Mouse (Mus musculus): Measurements from ENCODE around the gene Fgfbp3. TPM values are rescaled to one million over a fixed set of nuclear protein-coding genes. Genes with fewer than 3 reads are reported as not detected.

Gene Fgfbp3
- total RNA-seq, 2 experiments from 2014 or later = 6.8 to 6.9 TPM

Other genes starting within 250 kb of the Fgfbp3 start
- gene Ppp1r3c, start 183.0 kb downstream of the Fgfbp3 start, total RNA-seq (2021) = 10 to 100 TPM; 46.7 to 47.7 TPM
- 100 to 1,000 TPM; 117 to 119 TPM for gene Tnks2, start 85.4 kb downstream of the Fgfbp3 start, total RNA-seq (2021)
- 10 to 100 TPM; 20.1 to 27.6 TPM for gene Btaf1, start 6.5 kb upstream of the Fgfbp3 start, total RNA-seq (2021)

Data from left cerebral cortex, postnatal 36 days (tissue).